Mouse (Mus musculus) heart, embryonic 15.5 days (tissue): ENCODE results near the gene A830005F24Rik. TPM values are rescaled to one million over a fixed set of nuclear protein-coding genes. Genes with fewer than 3 reads are reported as not detected.

Experiments used
- microRNA counts: library from miRNA; unstranded; fragments of <30 nt; microRNA quantifications from one replicate; lab custom pipeline; 2016
- microRNA-seq: library from miRNA; unstranded; fragments of <30 nt; microRNA quantifications from one replicate; pipeline ENCODE4, GENCODE M21; 2016
- polyA plus RNA-seq: library from polyadenylated mRNA; unstranded; fragments of >200 nt; fragmentation: Nextera tagmentation; extraction: Ambion mirVana; gene quantifications from 2 replicates; pipeline ENCODE4 v1.2.1, GENCODE M21; 2015

A830005F24Rik gene
- polyA plus RNA-seq, 1 experiment from 2014 or later: 0.49 TPM

MicroRNAs encoded within 50 kb of the gene (microRNA counts, 519-probe panel; counts per million panel counts)
- microRNA mmu-let-7a (lab: Ali Mortazavi, UCI) (4,699 counts per million, percentile 98 among the panel's probes with 10 or more counts), microRNA mmu-let-7d (lab: Ali Mortazavi, UCI) (4,859 counts per million, percentile 99 among the panel's probes with 10 or more counts), microRNA mmu-let-7f (lab: Ali Mortazavi, UCI) (4,262 counts per million, percentile 94 among the panel's probes with 10 or more counts)

Small RNA genes lying within 50 kb of the gene (microRNA-seq; reads per million reads assigned to microRNA genes)
- not detected for gene Gm24111
- gene Mirlet7a-1: 204 reads per million, percentile 60 among the genes with 10 or more reads in this experiment
- 21,314 reads per million, percentile 97 among the genes with 10 or more reads in this experiment for gene Mirlet7d
- gene Mirlet7f-1: not detected

Other genes with a start within 250 kb of the A830005F24Rik start
- gene Zfp169, start 119 bp upstream of the A830005F24Rik start, polyA plus RNA-seq: 2.1 and 2.4 TPM in 2 replicates
- 4.6 and 7.4 TPM in 2 replicates for gene Ptpdc1, start 112.1 kb downstream of the A830005F24Rik start, polyA plus RNA-seq
- gene Barx1, start 149.4 kb downstream of the A830005F24Rik start, polyA plus RNA-seq: 0.20 and 0.48 TPM in 2 replicates